In genomic region chr15:100393016-100393415, GRCm38 (mm10) we compare ENCODE assay signal across 31 mouse cellular contexts. TPM values are rescaled to one million over a fixed set of nuclear protein-coding genes. Genes with fewer than 3 reads are reported as not detected.
DNase-seq lines count a peak whose midpoint lies in the region; ATAC-seq lines count a peak whose summit lies in the region.
"Had no signal": no experiment of that assay in that cellular context is flagged by ENCODE, and none has a peak within 500 bp of the region (broad histone marks: within the 10 kb centered on the region; RNA-seq: fewer than 3 reads in every experiment).

No protein-coding gene starts in this region.

- no peaks in the 10 kb centered on the region for H3K27me3 ChIP-seq in heart, embryonic 10.5 days (ENCODE audit: insufficient read depth, poor library complexity, severe bottlenecking)
- no peaks in the 10 kb centered on the region for H3K27me3 ChIP-seq in heart, embryonic 12.5 days (replicated peaks)
- no peaks in the 10 kb centered on the region for H3K27me3 ChIP-seq in liver, embryonic 15.5 days
- H3K27me3 ChIP-seq in liver, embryonic 16.5 days (ENCODE audit: control insufficient read depth, insufficient read depth, low read depth, low read length): no peaks in the 10 kb centered on the region
- H3K27me3 ChIP-seq: embryonic facial prominence, embryonic 13.5 days; forebrain, embryonic 12.5 days; forebrain, embryonic 15.5 days; hindbrain, embryonic 12.5 days; hindbrain, embryonic 15.5 days had no signal

- no peak overlapping the region for H3K4me3 ChIP-seq in heart, embryonic 10.5 days
- H3K4me3 ChIP-seq in heart, embryonic 12.5 days: no peak overlapping the region
- H3K4me3 ChIP-seq in liver, embryonic 15.5 days (replicated peaks): no peak overlapping the region
- no peak overlapping the region for H3K4me3 ChIP-seq in liver, embryonic 16.5 days (ENCODE audit: low read depth, low read length)
- H3K4me3 ChIP-seq: embryonic facial prominence, embryonic 10.5 days; embryonic facial prominence, embryonic 13.5 days; erythroblast, embryonic 14.5 days; forebrain, embryonic 12.5 days; forebrain, embryonic 15.5 days; hindbrain, embryonic 12.5 days; hindbrain, embryonic 15.5 days had no signal

- no peak for ATAC-seq in heart, embryonic 12.5 days (ENCODE audit: insufficient number of reproducible peaks, low FRiP score)
- ATAC-seq in liver, embryonic 15.5 days (ENCODE audit: insufficient read depth): no peak
- ATAC-seq in liver, embryonic 16.5 days (ENCODE audit: low read depth): no peak
- ATAC-seq in megakaryocyte progenitor cell, adult 5-6 weeks (replicated peaks; ENCODE audit: poor library complexity): no peak
- ATAC-seq: forebrain, embryonic 15.5 days had no signal

- H3K4me2 ChIP-seq in heart, embryonic 12.5 days: no peak overlapping the region
- no peak overlapping the region for H3K4me2 ChIP-seq in liver, embryonic 15.5 days
- H3K4me2 ChIP-seq in liver, embryonic 16.5 days (ENCODE audit: low read depth, low read length): no peak overlapping the region
- H3K4me2 ChIP-seq: embryonic facial prominence, embryonic 13.5 days; forebrain, embryonic 12.5 days; forebrain, embryonic 15.5 days; hindbrain, embryonic 12.5 days; hindbrain, embryonic 15.5 days had no signal

- peaks cover 44% of the 10 kb centered on the region for H3K36me3 ChIP-seq in heart, embryonic 10.5 days
- H3K36me3 ChIP-seq in heart, embryonic 12.5 days: peaks cover 46% of the 10 kb centered on the region
- H3K36me3 ChIP-seq in liver, embryonic 15.5 days (replicated peaks): peaks cover 71% of the 10 kb centered on the region
- H3K36me3 ChIP-seq in liver, embryonic 16.5 days (ENCODE audit: control insufficient read depth, insufficient read depth): peaks cover 53% of the 10 kb centered on the region

- H3K27ac ChIP-seq in heart, embryonic 10.5 days: peak overlapping the region; percentile 13
- no peak overlapping the region for H3K27ac ChIP-seq in heart, embryonic 12.5 days (ENCODE audit: poor library complexity, severe bottlenecking)
- peak overlapping the region; percentile 73; the same call in 1 of the 2 replicates for H3K27ac ChIP-seq in liver, embryonic 15.5 days (replicated peaks)
- H3K27ac ChIP-seq in liver, embryonic 16.5 days (ENCODE audit: low read length): peak overlapping the region; percentile 69; the same call in 1 of the 2 replicates
- H3K27ac ChIP-seq: embryonic facial prominence, embryonic 10.5 days; embryonic facial prominence, embryonic 13.5 days; forebrain, embryonic 12.5 days; forebrain, embryonic 15.5 days; hindbrain, embryonic 12.5 days; hindbrain, embryonic 15.5 days had no signal

- H3K9ac ChIP-seq in heart, embryonic 12.5 days: no peak overlapping the region
- H3K9ac ChIP-seq in liver, embryonic 15.5 days: no peak overlapping the region
- H3K9ac ChIP-seq in liver, embryonic 16.5 days (ENCODE audit: low read depth, low read length): no peak overlapping the region
- H3K9ac ChIP-seq: embryonic facial prominence, embryonic 13.5 days; forebrain, embryonic 12.5 days; forebrain, embryonic 15.5 days; hindbrain, embryonic 12.5 days; hindbrain, embryonic 15.5 days had no signal

- 71% methylated on average over 11 of the region's 11 CpGs for WGBS in heart, embryonic 10.5 days
- WGBS in heart, embryonic 12.5 days: 75% methylated on average over 11 of the region's 11 CpGs
- 85% methylated on average over 11 of the region's 11 CpGs for WGBS in liver, embryonic 15.5 days (ENCODE audit: insufficient replicate concordance)
- 86% methylated on average over 11 of the region's 11 CpGs for WGBS in liver, embryonic 16.5 days (ENCODE audit: insufficient replicate concordance)

- H3K9me3 ChIP-seq in heart, embryonic 10.5 days: no peaks in the 10 kb centered on the region
- peaks cover 3% of the 10 kb centered on the region; the same call in 1 of the 2 replicates for H3K9me3 ChIP-seq in heart, embryonic 12.5 days (replicated peaks)
- no peaks in the 10 kb centered on the region for H3K9me3 ChIP-seq in liver, embryonic 15.5 days (replicated peaks)
- no peaks in the 10 kb centered on the region for H3K9me3 ChIP-seq in liver, embryonic 16.5 days (replicated peaks; ENCODE audit: control insufficient read depth, low read length)
- H3K9me3 ChIP-seq: embryonic facial prominence, embryonic 10.5 days; embryonic facial prominence, embryonic 13.5 days; forebrain, embryonic 12.5 days; forebrain, embryonic 15.5 days; hindbrain, embryonic 12.5 days; hindbrain, embryonic 15.5 days had no signal

- H3K4me1 ChIP-seq in heart, embryonic 10.5 days: peaks cover 50% of the 10 kb centered on the region
- peaks cover 36% of the 10 kb centered on the region for H3K4me1 ChIP-seq in heart, embryonic 12.5 days (replicated peaks)
- H3K4me1 ChIP-seq in liver, embryonic 15.5 days (replicated peaks): peaks cover 47% of the 10 kb centered on the region
- peaks cover 37% of the 10 kb centered on the region for H3K4me1 ChIP-seq in liver, embryonic 16.5 days (ENCODE audit: control insufficient read depth, low read depth, low read length)
- H3K4me1 ChIP-seq: forebrain, embryonic 12.5 days; forebrain, embryonic 15.5 days; hindbrain, embryonic 15.5 days had no signal

- DNase-seq in heart, embryonic 10.5 days (ENCODE audit: low spot score): no peak
- DNase-seq in liver: no peak
- DNase-seq: adrenal gland, adult 2 months; adrenal gland, postnatal 14 days; cerebellum, adult 11 months; cerebellum, adult 2 months; cerebellum, postnatal 10 days; cerebellum, postnatal 36 days; embryo, embryonic 11 days; gastrocnemius, postnatal 25 days; heart, adult 18-20 months had no signal

RNA-seq across cellular contexts. Expression of gene Higd1c, which starts 28.7 kb away (rescaled TPM):
- polyA plus RNA-seq in heart, embryonic 10.5 days (2016; fragmentation: Nextera tagmentation; extraction: Ambion mirVana): not detected in 2 replicates
- not detected in 2 replicates for polyA plus RNA-seq in heart, embryonic 12.5 days (2016; fragmentation: Nextera tagmentation; extraction: Ambion mirVana)
- not detected in 2 replicates for polyA plus RNA-seq in liver, embryonic 15.5 days (2015; fragmentation: Nextera tagmentation; extraction: Ambion mirVana)
- not detected in 2 replicates for polyA plus RNA-seq in liver, embryonic 16.5 days (2015; fragmentation: Nextera tagmentation; extraction: Ambion mirVana)
- not detected in 2 replicates for total RNA-seq in megakaryocyte progenitor cell, adult 5-6 weeks (2015)
- total RNA-seq in megakaryocyte progenitor cell, adult 5-6 weeks (2017): not detected in 2 replicates
- total RNA-seq: adrenal gland, postnatal 14 days; gastrocnemius, adult 8-10 months; gastrocnemius, postnatal 25 days; heart, adult 18-20 months; heart, postnatal 25 days; hematopoietic stem cell, adult 5-6 weeks; MEL had no signal
- polyA plus RNA-seq: adrenal gland, adult 2 months; cerebellum, adult 2 months; cortical plate, adult 2 months; embryonic facial prominence, embryonic 10.5 days; embryonic facial prominence, embryonic 13.5 days; erythroblast, embryonic 14.5 days; forebrain, embryonic 12.5 days; forebrain, embryonic 15.5 days; gonadal fat pad, adult 2 months; heart, embryonic 14.5 days; heart, postnatal 0 days; hindbrain, embryonic 12.5 days; intestine, embryonic 14.5 days had no signal

RNA-seq across cellular contexts. Expression of gene Gm5475, which starts 28.9 kb away (rescaled TPM):
- polyA plus RNA-seq in heart, embryonic 10.5 days (2016; fragmentation: Nextera tagmentation; extraction: Ambion mirVana): not detected in 2 replicates
- polyA plus RNA-seq in heart, embryonic 12.5 days (2016; fragmentation: Nextera tagmentation; extraction: Ambion mirVana): 0.12 TPM in 1 of 2 replicates, not detected in the other
- polyA plus RNA-seq in liver, embryonic 15.5 days (2015; fragmentation: Nextera tagmentation; extraction: Ambion mirVana): 0.05 TPM in 2 replicates
- polyA plus RNA-seq in liver, embryonic 16.5 days (2015; fragmentation: Nextera tagmentation; extraction: Ambion mirVana): 0.04 TPM in 1 of 2 replicates, not detected in the other
- total RNA-seq in megakaryocyte progenitor cell, adult 5-6 weeks (2015): not detected in 2 replicates
- total RNA-seq in megakaryocyte progenitor cell, adult 5-6 weeks (2017): not detected in 2 replicates
- total RNA-seq: adrenal gland, adult 2 months; gastrocnemius, postnatal 25 days; heart, adult 18-20 months; heart, postnatal 25 days; hematopoietic stem cell, adult 5-6 weeks had no signal
- polyA plus RNA-seq: cerebellum, adult 2 months; embryonic facial prominence, embryonic 10.5 days; embryonic facial prominence, embryonic 13.5 days; erythroblast, embryonic 14.5 days; heart, embryonic 14.5 days; hindbrain, embryonic 12.5 days; intestine, embryonic 14.5 days had no signal

RNA-seq across cellular contexts. Expression of gene Slc11a2, which starts 31.9 kb away (rescaled TPM):
- polyA plus RNA-seq in heart, embryonic 10.5 days (2016; fragmentation: Nextera tagmentation; extraction: Ambion mirVana): 20.4 and 24.5 TPM in 2 replicates
- 15.5 and 20.8 TPM in 2 replicates for polyA plus RNA-seq in heart, embryonic 12.5 days (2016; fragmentation: Nextera tagmentation; extraction: Ambion mirVana)
- 39.7 and 43.9 TPM in 2 replicates for polyA plus RNA-seq in liver, embryonic 15.5 days (2015; fragmentation: Nextera tagmentation; extraction: Ambion mirVana)
- polyA plus RNA-seq in liver, embryonic 16.5 days (2015; fragmentation: Nextera tagmentation; extraction: Ambion mirVana): 37.1 and 40.0 TPM in 2 replicates
- total RNA-seq in megakaryocyte progenitor cell, adult 5-6 weeks (2015): 8.2 and 12.0 TPM in 2 replicates
- total RNA-seq in megakaryocyte progenitor cell, adult 5-6 weeks (2017): 11.0 and 14.6 TPM in 2 replicates

RNA-seq across cellular contexts. Expression of gene Mettl7a2, which starts 40.0 kb away (rescaled TPM):
- polyA plus RNA-seq in heart, embryonic 10.5 days (2016; fragmentation: Nextera tagmentation; extraction: Ambion mirVana): not detected in 2 replicates
- polyA plus RNA-seq in heart, embryonic 12.5 days (2016; fragmentation: Nextera tagmentation; extraction: Ambion mirVana): not detected in 2 replicates
- polyA plus RNA-seq in liver, embryonic 15.5 days (2015; fragmentation: Nextera tagmentation; extraction: Ambion mirVana): not detected in 2 replicates
- polyA plus RNA-seq in liver, embryonic 16.5 days (2015; fragmentation: Nextera tagmentation; extraction: Ambion mirVana): not detected in 2 replicates
- total RNA-seq in megakaryocyte progenitor cell, adult 5-6 weeks (2015): not detected in 2 replicates
- not detected in 2 replicates for total RNA-seq in megakaryocyte progenitor cell, adult 5-6 weeks (2017)
- total RNA-seq: hematopoietic stem cell, adult 5-6 weeks; MEL had no signal
- polyA plus RNA-seq: adrenal gland, adult 2 months; cerebellum, adult 2 months; cortical plate, adult 2 months; embryonic facial prominence, embryonic 10.5 days; embryonic facial prominence, embryonic 13.5 days; erythroblast, embryonic 14.5 days; forebrain, embryonic 12.5 days; forebrain, embryonic 15.5 days; heart, embryonic 14.5 days; heart, postnatal 0 days; hindbrain, embryonic 12.5 days; hindbrain, embryonic 15.5 days; intestine, embryonic 14.5 days had no signal

RNA-seq across cellular contexts. Expression of gene Methig1, which starts 40.1 kb away (rescaled TPM):
- polyA plus RNA-seq in heart, embryonic 10.5 days (2016; fragmentation: Nextera tagmentation; extraction: Ambion mirVana): 0.33 TPM in 1 of 2 replicates, not detected in the other
- not detected in 2 replicates for polyA plus RNA-seq in heart, embryonic 12.5 days (2016; fragmentation: Nextera tagmentation; extraction: Ambion mirVana)
- polyA plus RNA-seq in liver, embryonic 15.5 days (2015; fragmentation: Nextera tagmentation; extraction: Ambion mirVana): 0.17 and 0.25 TPM in 2 replicates
- 0.08 and 0.13 TPM in 2 replicates for polyA plus RNA-seq in liver, embryonic 16.5 days (2015; fragmentation: Nextera tagmentation; extraction: Ambion mirVana)
- total RNA-seq in megakaryocyte progenitor cell, adult 5-6 weeks (2015): not detected in 2 replicates
- total RNA-seq in megakaryocyte progenitor cell, adult 5-6 weeks (2017): not detected in 2 replicates
- total RNA-seq: gastrocnemius, postnatal 25 days; heart, adult 18-20 months; heart, postnatal 25 days; hematopoietic stem cell, adult 5-6 weeks; MEL had no signal
- polyA plus RNA-seq: adrenal gland, adult 2 months; cerebellum, adult 2 months; cortical plate, adult 2 months; embryonic facial prominence, embryonic 10.5 days; embryonic facial prominence, embryonic 13.5 days; erythroblast, embryonic 14.5 days; forebrain, embryonic 12.5 days; forebrain, embryonic 15.5 days; heart, embryonic 14.5 days; heart, postnatal 0 days; hindbrain, embryonic 12.5 days; hindbrain, embryonic 15.5 days; intestine, embryonic 14.5 days had no signal
